Comparison of ENCODE assay signal across 33 mouse cellular contexts in genomic region chr5:146599216-146599615, GRCm38 (mm10). TPM values are rescaled to one million over a fixed set of nuclear protein-coding genes. Genes with fewer than 3 reads are reported as not detected.
"Had no signal": no experiment of that assay in that cellular context is flagged by ENCODE, and none has a peak within 500 bp of the region (broad histone marks: within the 10 kb centered on the region; RNA-seq: fewer than 3 reads in every experiment).

No protein-coding gene starts in this region.

RNA-seq across cellular contexts. Expression of gene Gpr12, which starts 14.2 kb away (rescaled TPM):
- total RNA-seq: gastrocnemius, adult 2 months; gastrocnemius, postnatal 25 days; gastrocnemius, postnatal 4 days; granulocyte monocyte progenitor cell, adult 5-6 weeks; heart, adult 8-10 months; heart, postnatal 10 days; heart, postnatal 4 days had no signal
- polyA plus RNA-seq: heart, embryonic 12.5 days; heart, embryonic 14.5 days; heart, embryonic 16.5 days; hindbrain, embryonic 10.5 days; inflammation-experienced regulatory T-cells, adult 6 months; intestine, embryonic 15.5 days; intestine, postnatal 0 days had no signal

RNA-seq across cellular contexts. Expression of gene Gm3415, which starts 43.3 kb away (rescaled TPM):
- total RNA-seq: gastrocnemius, adult 2 months; gastrocnemius, postnatal 10 days; gastrocnemius, postnatal 25 days; gastrocnemius, postnatal 4 days; granulocyte monocyte progenitor cell, adult 5-6 weeks; heart, adult 18-20 months; heart, adult 8-10 months; heart, postnatal 10 days; heart, postnatal 25 days; heart, postnatal 4 days; layer of hippocampus, adult 2 months; layer of hippocampus, postnatal 10 days; layer of hippocampus, postnatal 25 days; left cerebral cortex, adult 2 months; left cerebral cortex, postnatal 14 days; left cerebral cortex, postnatal 36 days had no signal
- polyA plus RNA-seq: frontal cortex, adult 2 months; heart, embryonic 10.5 days; heart, embryonic 12.5 days; heart, embryonic 14.5 days; heart, embryonic 16.5 days; hindbrain, embryonic 10.5 days; hindbrain, embryonic 12.5 days; hindbrain, embryonic 14.5 days; hindbrain, embryonic 16.5 days; inflammation-experienced regulatory T-cells, adult 6 months; intestine, embryonic 15.5 days; intestine, postnatal 0 days; kidney, embryonic 14.5 days; kidney, embryonic 16.5 days; limb, embryonic 10.5 days; limb, embryonic 12.5 days; limb, embryonic 14.5 days had no signal
